Mouse (Mus musculus) CD4-positive helper T cell, adult 2 months (primary cell): ENCODE measurements around the gene Rps6kl1.
A peak's percentile ranks its signal among the peaks of the same experiment; 100 is the strongest.

ENCODE experiments used
- DNase-seq: peaks from one replicate; pipeline ENCODE4 v3.0.0-alpha.2; 2012; ENCODE audit warnings: low read depth, missing footprints, low spot score

The Rps6kl1 gene

GRCm38 (mm10) chr12:85109426-85109825 is 41.6 kb downstream of the Rps6kl1 start:
- DNase-seq, result no peak

- no peak for DNase-seq
Observed at GRCm38 (mm10) chr12:85108643-85109042, 42.4 kb downstream of the Rps6kl1 start.

- DNase-seq, result no peak
Observed at GRCm38 (mm10) chr12:85106292-85106691, 44.8 kb downstream of the Rps6kl1 start.

- no peak for DNase-seq
Observed at GRCm38 (mm10) chr12:85104789-85105188, 46.3 kb downstream of the Rps6kl1 start.

- no peak for DNase-seq
Observed at GRCm38 (mm10) chr12:85103096-85103495, 48.0 kb downstream of the Rps6kl1 start.

- no peak for DNase-seq
Observed at GRCm38 (mm10) chr12:85101521-85102106, 49.5 kb downstream of the Rps6kl1 start.

GRCm38 (mm10) chr12:85101001-85101400 is 50.1 kb downstream of the Rps6kl1 start:
- DNase-seq, result no peak

- DNase-seq, result no peak
Observed at GRCm38 (mm10) chr12:85095859-85096258, 55.2 kb downstream of the Rps6kl1 start.

- no peak for DNase-seq
Observed at GRCm38 (mm10) chr12:85095146-85095545, 55.9 kb downstream of the Rps6kl1 start.

GRCm38 (mm10) chr12:85094706-85095105 is 56.4 kb downstream of the Rps6kl1 start:
- DNase-seq, result no peak

GRCm38 (mm10) chr12:85094010-85094409 is 57.1 kb downstream of the Rps6kl1 start:
- no peak for DNase-seq

GRCm38 (mm10) chr12:85092214-85092613 is 58.9 kb downstream of the Rps6kl1 start:
- peak; percentile 70 for DNase-seq

- no peak for DNase-seq
Observed at GRCm38 (mm10) chr12:85091190-85091589, 59.9 kb downstream of the Rps6kl1 start.

GRCm38 (mm10) chr12:85087845-85088244 is 63.2 kb downstream of the Rps6kl1 start:
- DNase-seq, result no peak
